Comparison of ENCODE assay signal across 33 mouse cellular contexts in the genomic region with DNA sequence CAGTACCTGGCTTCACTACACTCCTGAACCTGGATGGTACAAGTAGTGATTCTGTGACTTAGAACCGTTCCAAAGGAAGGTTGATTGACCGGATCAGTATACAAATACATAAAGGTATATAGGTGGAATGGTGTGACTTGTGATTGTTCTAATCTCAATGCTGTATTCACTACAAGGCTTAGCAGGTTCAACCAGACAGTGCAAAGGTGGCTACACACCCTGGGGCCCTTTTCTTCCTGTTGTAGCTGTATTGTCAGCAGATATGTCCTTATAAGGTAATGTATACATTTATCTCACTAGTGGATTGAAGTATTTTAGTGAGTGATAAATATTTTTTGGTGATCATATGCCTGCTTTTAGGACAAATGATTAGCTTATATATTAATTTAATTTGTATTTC.
"Had no signal": no experiment of that assay in that cellular context is flagged by ENCODE, and none has a peak within 500 bp of the region (broad histone marks: within the 10 kb centered on the region; RNA-seq: fewer than 3 reads in every experiment).

No protein-coding gene starts in this region.

- ATAC-seq: liver, embryonic 12.5 days; liver, postnatal 0 days; lung, postnatal 0 days; midbrain, embryonic 13.5 days; midbrain, embryonic 15.5 days; midbrain, embryonic 16.5 days had no signal

- H3K36me3 ChIP-seq: limb, embryonic 10.5 days; limb, embryonic 12.5 days; limb, embryonic 13.5 days; limb, embryonic 15.5 days; liver, embryonic 12.5 days; liver, embryonic 13.5 days; liver, embryonic 15.5 days; lung, embryonic 15.5 days; midbrain, embryonic 10.5 days; midbrain, embryonic 12.5 days; midbrain, embryonic 13.5 days; midbrain, embryonic 15.5 days; neural tube, embryonic 12.5 days; neural tube, embryonic 13.5 days had no signal

- H3K4me3 ChIP-seq: limb, embryonic 10.5 days; limb, embryonic 12.5 days; limb, embryonic 13.5 days; limb, embryonic 15.5 days; liver, embryonic 12.5 days; liver, embryonic 13.5 days; liver, embryonic 15.5 days; lung, embryonic 15.5 days; megakaryocyte, embryonic 14.5 days; midbrain, embryonic 10.5 days; midbrain, embryonic 12.5 days; midbrain, embryonic 13.5 days; midbrain, embryonic 15.5 days; myocyte; neural tube, embryonic 12.5 days; neural tube, embryonic 13.5 days had no signal

- H3K4me2 ChIP-seq: limb, embryonic 12.5 days; limb, embryonic 13.5 days; limb, embryonic 15.5 days; liver, embryonic 11.5 days; liver, embryonic 12.5 days; liver, embryonic 13.5 days; liver, embryonic 15.5 days; lung, embryonic 14.5 days; lung, embryonic 15.5 days; midbrain, embryonic 11.5 days; midbrain, embryonic 12.5 days; midbrain, embryonic 13.5 days; midbrain, embryonic 15.5 days; neural tube, embryonic 12.5 days; neural tube, embryonic 13.5 days had no signal

- H3K9me3 ChIP-seq: limb, embryonic 10.5 days; limb, embryonic 12.5 days; limb, embryonic 13.5 days; limb, embryonic 15.5 days; liver, embryonic 12.5 days; liver, embryonic 13.5 days; liver, embryonic 15.5 days; lung, embryonic 15.5 days; midbrain, embryonic 10.5 days; midbrain, embryonic 12.5 days; midbrain, embryonic 13.5 days; midbrain, embryonic 15.5 days; neural tube, embryonic 12.5 days; neural tube, embryonic 13.5 days had no signal

- H3K4me1 ChIP-seq: limb, embryonic 10.5 days; limb, embryonic 12.5 days; limb, embryonic 13.5 days; limb, embryonic 15.5 days; liver, embryonic 12.5 days; liver, embryonic 13.5 days; liver, embryonic 15.5 days; lung, embryonic 15.5 days; megakaryocyte, embryonic 14.5 days; midbrain, embryonic 12.5 days; midbrain, embryonic 15.5 days; neural tube, embryonic 12.5 days had no signal

- DNase-seq: left cerebral cortex, postnatal 4 days; liver; liver, embryonic 13.5 days; liver, postnatal 0 days; lung, adult 18-20 months; lung, adult 2 months; lung, embryonic 14.5 days; lung, postnatal 10 days; lung, postnatal 14 days; lung, postnatal 36 days; lung, postnatal 4 days; midbrain, embryonic 14.5 days had no signal

- H3K27me3 ChIP-seq: limb, embryonic 12.5 days; limb, embryonic 15.5 days; liver, embryonic 12.5 days; liver, embryonic 13.5 days; liver, embryonic 15.5 days; lung, embryonic 15.5 days; megakaryocyte, embryonic 14.5 days; midbrain, embryonic 12.5 days; midbrain, embryonic 13.5 days; midbrain, embryonic 15.5 days; neural tube, embryonic 12.5 days; neural tube, embryonic 13.5 days had no signal

- H3K9ac ChIP-seq: limb, embryonic 12.5 days; limb, embryonic 13.5 days; limb, embryonic 15.5 days; liver, embryonic 12.5 days; liver, embryonic 13.5 days; liver, embryonic 14.5 days; liver, embryonic 15.5 days; liver, postnatal 0 days; lung, embryonic 14.5 days; lung, embryonic 15.5 days; midbrain, embryonic 12.5 days; midbrain, embryonic 13.5 days; midbrain, embryonic 15.5 days; neural tube, embryonic 12.5 days; neural tube, embryonic 13.5 days had no signal

- H3K27ac ChIP-seq: limb, embryonic 10.5 days; limb, embryonic 12.5 days; limb, embryonic 13.5 days; limb, embryonic 15.5 days; liver, embryonic 12.5 days; liver, embryonic 13.5 days; liver, embryonic 14.5 days; liver, embryonic 15.5 days; lung, embryonic 15.5 days; macrophage; midbrain, embryonic 10.5 days; midbrain, embryonic 12.5 days; midbrain, embryonic 13.5 days; midbrain, embryonic 15.5 days; neural tube, embryonic 12.5 days; neural tube, embryonic 13.5 days had no signal
